In genomic region chr2:72978901-72979658, GRCm38 (mm10) we compare ENCODE assay signal across 8 mouse cellular contexts. TPM values are rescaled to one million over a fixed set of nuclear protein-coding genes. Genes with fewer than 3 reads are reported as not detected.
DNase-seq lines count a peak whose midpoint lies in the region; ATAC-seq lines count a peak whose summit lies in the region.

No protein-coding gene starts in this region.

- DNase-seq in NIH3T3 (ENCODE audit: low read depth): peak; percentile 93
- DNase-seq in cerebellum, adult 9-11 months: peak; percentile 93
- DNase-seq in frontal cortex, postnatal 10 days (ENCODE audit: low spot score in 2 of 2): peak; percentile 75 to 83
- peak; percentile 64 to 77 for DNase-seq in layer of hippocampus, postnatal 25 days (ENCODE audit: extremely low spot score in 1 of 2, low spot score in 1 of 2)
- peak; percentile 90 for DNase-seq in lung, postnatal 14 days
- peak; percentile 74 for DNase-seq in retina, adult 2 months (ENCODE audit: low read depth, low spot score)
- DNase-seq in thymus, postnatal 25 days: peak; percentile 90

- H3K27ac ChIP-seq in hindbrain, embryonic 12.5 days: peak overlapping the region; percentile 100

- no peaks in the 10 kb centered on the region for H3K9me3 ChIP-seq in hindbrain, embryonic 12.5 days (replicated peaks)

- peak overlapping the region; percentile 100 for H3K9ac ChIP-seq in hindbrain, embryonic 12.5 days

- peak overlapping the region; percentile 63 for H3K4me2 ChIP-seq in hindbrain, embryonic 12.5 days (replicated peaks)

- peak overlapping the region; percentile 98 for H3K4me3 ChIP-seq in hindbrain, embryonic 12.5 days

- no peaks in the 10 kb centered on the region for H3K27me3 ChIP-seq in hindbrain, embryonic 12.5 days

- peaks cover 24% of the 10 kb centered on the region for H3K4me1 ChIP-seq in hindbrain, embryonic 12.5 days

- H3K36me3 ChIP-seq in hindbrain, embryonic 12.5 days: no peaks in the 10 kb centered on the region

- ATAC-seq in hindbrain, embryonic 12.5 days (ENCODE audit: low FRiP score): peak; percentile 82

- WGBS in hindbrain, embryonic 12.5 days: under 1% methylated on average over 49 of the region's 107 CpGs

RNA-seq across cellular contexts. Expression of gene Sp3, which starts 1.2 kb away (rescaled TPM):
- polyA plus RNA-seq in hindbrain, embryonic 12.5 days (2016; fragmentation: Nextera tagmentation; extraction: Ambion mirVana): 66.3 and 69.0 TPM in 2 replicates
- 10 to 100 TPM; 59.5 to 62.5 TPM for total RNA-seq in layer of hippocampus, postnatal 25 days (2021)

RNA-seq across cellular contexts. Expression of gene Gm11084, which starts 7.4 kb away (rescaled TPM):
- not detected in 2 replicates for polyA plus RNA-seq in hindbrain, embryonic 12.5 days (2016; fragmentation: Nextera tagmentation; extraction: Ambion mirVana)
- not detected for total RNA-seq in layer of hippocampus, postnatal 25 days (2021)

Comparison
In these comparisons a context has a peak if more than half of its experiments do, and no peak if none do; other contexts are left out.
1. Peak in every context shown above with its lines: DNase-seq, ATAC-seq, H3K4me3 ChIP-seq and H3K27ac ChIP-seq.